Mouse (Mus musculus) kidney, postnatal 25 days (tissue): ENCODE results near the gene Gm49352.
"Not testable (repeated sequence)": the region's sequence is repeated elsewhere in the genome, so short reads cannot be mapped to it uniquely, and the experiment has no call there.

Source experiments
- DNase-seq, 2 experiments: peaks; one replicate each; pipeline ENCODE4 v3.0.0; 2021; ENCODE audit warnings: mixed read lengths in 2 of 2

Gene Gm49352

GRCm38 (mm10) chr13:61568074-61568473 lies at the start of gene Gm49352:
Gene Gm49352 (minus strand): TSS chr13:61568174.
- DNase-seq = not testable (repeated sequence)

- DNase-seq = no peak
Measured at GRCm38 (mm10) chr13:61570027-61570426, 2.1 kb upstream of the Gm49352 start, which contains the start of gene Cts3. Gene Cts3 (minus strand): TSS chr13:61570127.

GRCm38 (mm10) chr13:61541631-61542030 lies 26.3 kb downstream of the Gm49352 start, which contains the start of gene Ctsm:
Gene Ctsm (minus strand): TSS chr13:61541839.
- no peak for DNase-seq
